Mouse (Mus musculus): ENCODE data around the gene Gm9918.

GRCm38 (mm10) chr15:102249967-102250366 lies 20.4 kb upstream of the Gm9918 start:
- TF ChIP-seq CEBPB (IDR thresholded peaks at IDR 0.05; ENCODE audit: low read depth) (no peak), CTCF (IDR thresholded peaks at IDR 0.05; ENCODE audit: control insufficient read depth, insufficient read depth, insufficient read length) (no peak), USF1 (IDR thresholded peaks at IDR 0.05; ENCODE audit: low read depth) (no peak), MYOG (IDR thresholded peaks at IDR 0.05; ENCODE audit: control insufficient read depth, extremely low read depth, insufficient read length) (no peak), MAX (IDR thresholded peaks at IDR 0.05) (no peak)
